In genomic region chr9:9568040-9568649, GRCm38 (mm10) we compare ENCODE assay signal across 24 mouse cellular contexts.
DNase-seq lines count a peak whose midpoint lies in the region; ATAC-seq and TF ChIP-seq lines count a peak whose summit lies in the region.
"Had no signal": no experiment of that assay in that cellular context is flagged by ENCODE, and none has a peak within 500 bp of the region (broad histone marks: within the 10 kb centered on the region; RNA-seq: fewer than 3 reads in every experiment).

No protein-coding gene starts in this region.

- no peaks in the 10 kb centered on the region for H3K4me1 ChIP-seq in forebrain, embryonic 14.5 days (ENCODE audit: control insufficient read depth, insufficient read depth, low read length)
- H3K4me1 ChIP-seq in forebrain, embryonic 11.5 days (replicated peaks; ENCODE audit: control insufficient read depth, insufficient read depth, low read length) = no peaks in the 10 kb centered on the region
- no peaks in the 10 kb centered on the region for H3K4me1 ChIP-seq in hindbrain, postnatal 0 days (ENCODE audit: insufficient read depth, low read length)
- no peaks in the 10 kb centered on the region for H3K4me1 ChIP-seq in hindbrain, embryonic 13.5 days (replicated peaks)
- H3K4me1 ChIP-seq in neural tube, embryonic 15.5 days = no peaks in the 10 kb centered on the region
- H3K4me1 ChIP-seq: embryonic facial prominence, embryonic 10.5 days; heart, embryonic 10.5 days; intestine, embryonic 15.5 days had no signal

- peak; percentile 35 for DNase-seq in forebrain, embryonic 14.5 days (ENCODE audit: low spot score)
- no peak for DNase-seq in forebrain, embryonic 11.5 days (ENCODE audit: low spot score)
- peak; percentile 32 for DNase-seq in hindbrain, postnatal 0 days (ENCODE audit: low spot score)
- DNase-seq in brain, adult 2 months (ENCODE audit: low read depth, low spot score) = peak; percentile 11
- no peak for DNase-seq in testis, postnatal 14 days (ENCODE audit: low spot score)
- DNase-seq: adrenal gland, adult 8-10 months; adrenal gland, postnatal 36 days; B cell, adult 2 months; cerebellum, adult 18-20 months; cerebellum, adult 9-11 months; cerebellum, postnatal 36 days; forebrain, postnatal 0 days; gastrocnemius, postnatal 36 days; heart, adult 11 months; heart, postnatal 10 days; heart, postnatal 4 days; kidney, adult 18-20 months had no signal

- no peaks in the 10 kb centered on the region for H3K9me3 ChIP-seq in forebrain, embryonic 14.5 days (replicated peaks; ENCODE audit: control insufficient read depth, low read length)
- no peaks in the 10 kb centered on the region for H3K9me3 ChIP-seq in forebrain, embryonic 11.5 days (ENCODE audit: control insufficient read depth, low read length)
- no peaks in the 10 kb centered on the region for H3K9me3 ChIP-seq in hindbrain, postnatal 0 days (ENCODE audit: low read length)
- H3K9me3 ChIP-seq in hindbrain, embryonic 13.5 days = no peaks in the 10 kb centered on the region
- no peaks in the 10 kb centered on the region for H3K9me3 ChIP-seq in neural tube, embryonic 15.5 days (replicated peaks)
- H3K9me3 ChIP-seq: embryonic facial prominence, embryonic 10.5 days; G1E; heart, embryonic 10.5 days; intestine, embryonic 15.5 days had no signal

- H3K4me2 ChIP-seq in forebrain, embryonic 14.5 days (ENCODE audit: low read length) = no peak overlapping the region
- no peak overlapping the region for H3K4me2 ChIP-seq in forebrain, embryonic 11.5 days (ENCODE audit: low read depth, low read length, severe bottlenecking)
- no peak overlapping the region for H3K4me2 ChIP-seq in hindbrain, postnatal 0 days (ENCODE audit: low read depth, low read length)
- H3K4me2 ChIP-seq in hindbrain, embryonic 13.5 days = no peak overlapping the region
- no peak overlapping the region for H3K4me2 ChIP-seq in neural tube, embryonic 15.5 days
- H3K4me2 ChIP-seq: intestine, embryonic 15.5 days had no signal

- H3K27ac ChIP-seq in forebrain, embryonic 14.5 days (ENCODE audit: low read depth, low read length) = no peak overlapping the region
- no peak overlapping the region for H3K27ac ChIP-seq in forebrain, embryonic 11.5 days (ENCODE audit: low read depth, low read length)
- H3K27ac ChIP-seq in hindbrain, postnatal 0 days = no peak overlapping the region
- H3K27ac ChIP-seq in hindbrain, embryonic 13.5 days = no peak overlapping the region
- no peak overlapping the region for H3K27ac ChIP-seq in neural tube, embryonic 15.5 days (replicated peaks)
- H3K27ac ChIP-seq: embryonic facial prominence, embryonic 10.5 days; heart, embryonic 10.5 days; intestine, embryonic 15.5 days had no signal

- no peaks in the 10 kb centered on the region for H3K27me3 ChIP-seq in forebrain, embryonic 14.5 days (replicated peaks; ENCODE audit: control insufficient read depth, insufficient read depth, low read length)
- no peaks in the 10 kb centered on the region for H3K27me3 ChIP-seq in forebrain, embryonic 11.5 days (ENCODE audit: control insufficient read depth, insufficient read depth, low read length)
- no peaks in the 10 kb centered on the region for H3K27me3 ChIP-seq in hindbrain, postnatal 0 days (ENCODE audit: insufficient read depth, low read length)
- H3K27me3 ChIP-seq in hindbrain, embryonic 13.5 days = no peaks in the 10 kb centered on the region
- H3K27me3 ChIP-seq in neural tube, embryonic 15.5 days (replicated peaks) = no peaks in the 10 kb centered on the region
- H3K27me3 ChIP-seq: intestine, embryonic 15.5 days had no signal

- no peaks in the 10 kb centered on the region for H3K36me3 ChIP-seq in forebrain, embryonic 14.5 days (ENCODE audit: control insufficient read depth, insufficient read depth, low read length)
- H3K36me3 ChIP-seq in forebrain, embryonic 11.5 days (ENCODE audit: control insufficient read depth, insufficient read depth, low read length) = no peaks in the 10 kb centered on the region
- H3K36me3 ChIP-seq in hindbrain, postnatal 0 days (ENCODE audit: insufficient read depth, low read length) = no peaks in the 10 kb centered on the region
- no peaks in the 10 kb centered on the region for H3K36me3 ChIP-seq in hindbrain, embryonic 13.5 days
- H3K36me3 ChIP-seq in neural tube, embryonic 15.5 days = no peaks in the 10 kb centered on the region
- H3K36me3 ChIP-seq: embryonic facial prominence, embryonic 10.5 days; G1E; heart, embryonic 10.5 days; intestine, embryonic 15.5 days had no signal

- no peak for TF ChIP-seq CTCF in hindbrain, postnatal 0 days (IDR thresholded peaks at IDR 0.05; ENCODE audit: low read depth)

- ATAC-seq in forebrain, embryonic 14.5 days = no peak
- ATAC-seq in forebrain, embryonic 11.5 days (replicated peaks; ENCODE audit: low FRiP score) = no peak
- ATAC-seq in hindbrain, postnatal 0 days = no peak
- no peak; the same call in 1 of the 2 replicates for ATAC-seq in hindbrain, embryonic 13.5 days (ENCODE audit: low FRiP score)
- ATAC-seq in neural tube, embryonic 15.5 days (ENCODE audit: low FRiP score) = peak; percentile 74
- ATAC-seq: CD4-positive, CD25-positive, alpha-beta regulatory T cell, adult 4 months; forebrain, postnatal 0 days; intestine, embryonic 15.5 days had no signal

- H3K9ac ChIP-seq in forebrain, embryonic 14.5 days (ENCODE audit: low read length) = no peak overlapping the region
- H3K9ac ChIP-seq in forebrain, embryonic 11.5 days (ENCODE audit: low read length) = no peak overlapping the region
- H3K9ac ChIP-seq in hindbrain, postnatal 0 days (replicated peaks; ENCODE audit: low read length) = no peak overlapping the region
- no peak overlapping the region for H3K9ac ChIP-seq in hindbrain, embryonic 13.5 days
- no peak overlapping the region for H3K9ac ChIP-seq in neural tube, embryonic 15.5 days (replicated peaks)
- H3K9ac ChIP-seq: forebrain, postnatal 0 days; intestine, embryonic 15.5 days had no signal

- no peak overlapping the region for H3K4me3 ChIP-seq in forebrain, embryonic 14.5 days (ENCODE audit: low read depth, low read length)
- no peak overlapping the region for H3K4me3 ChIP-seq in forebrain, embryonic 11.5 days (ENCODE audit: low read depth, low read length)
- no peak overlapping the region for H3K4me3 ChIP-seq in hindbrain, postnatal 0 days (ENCODE audit: low read length)
- H3K4me3 ChIP-seq in hindbrain, embryonic 13.5 days = no peak overlapping the region
- no peak overlapping the region for H3K4me3 ChIP-seq in neural tube, embryonic 15.5 days (replicated peaks)
- H3K4me3 ChIP-seq: embryonic facial prominence, embryonic 10.5 days; heart, embryonic 10.5 days; intestine, embryonic 15.5 days had no signal

- 58% methylated on average over 5 of the region's 5 CpGs for WGBS in forebrain, embryonic 14.5 days
- 82% methylated on average over 5 of the region's 5 CpGs for WGBS in forebrain, embryonic 11.5 days
- WGBS in hindbrain, postnatal 0 days = 64% methylated on average over 5 of the region's 5 CpGs
- WGBS in hindbrain, embryonic 13.5 days = 68% methylated on average over 5 of the region's 5 CpGs
- WGBS in neural tube, embryonic 15.5 days = 40% methylated on average over 5 of the region's 5 CpGs

Comparison
In these comparisons a context has a peak if more than half of its experiments do, and no peak if none do; other contexts are left out.
1. DNase-seq: peak in forebrain, embryonic 14.5 days (single experiment), hindbrain, postnatal 0 days (single experiment) and brain, adult 2 months (single experiment); none in forebrain, embryonic 11.5 days (single experiment) and testis, postnatal 14 days (single experiment).